Mouse (Mus musculus) limb, embryonic 13.5 days (tissue): ENCODE measurements at regions not wholly inside any gene's neighbourhood (a gene's known extent, or its start where the extent isn't known, plus 50 kb on each side); places are given as distances from the start of the nearest gene placed in this dataset.

Experiments
- ATAC-seq: fragments of 200-750 bp; cut with Nextera tagmentation; 2 replicates; pipeline ENCODE4 v1.8.0; 2017; ENCODE audit warnings: low read depth, moderate number of reproducible peaks, moderate TSS enrichment; ENCODE audit not compliant: low FRiP score
- H3K27ac ChIP-seq: fragments of 300-500 bp; sonication (generic); 2 replicates; pipeline ENCODE4 v1.5.1; 2015; ENCODE audit warnings: inconsistent platforms, mild to moderate bottlenecking, moderate library complexity
- H3K27me3 ChIP-seq: fragments of 300-500 bp; sonication (generic); 2 replicates; pipeline ENCODE4 v1.6.1; 2015; ENCODE audit warnings: mild to moderate bottlenecking, inconsistent platforms
- H3K36me3 ChIP-seq: fragments of 300-500 bp; sonication (generic); 2 replicates; pipeline ENCODE4 v1.6.1; 2015; ENCODE audit warnings: inconsistent platforms, mild to moderate bottlenecking, moderate library complexity
- H3K4me1 ChIP-seq: fragments of 300-500 bp; sonication (generic); 2 replicates; pipeline ENCODE4 v1.6.1; 2015; ENCODE audit warnings: inconsistent platforms
- H3K4me2 ChIP-seq: fragments of 300-500 bp; sonication (generic); replicated peaks from 2 replicates; pipeline ENCODE4 v1.6.1; 2015; ENCODE audit warnings: inconsistent platforms, mild to moderate bottlenecking, moderate library complexity
- H3K4me3 ChIP-seq: fragments of 300-500 bp; sonication (generic); 2 replicates; pipeline ENCODE4 v1.5.1; 2015; ENCODE audit warnings: moderate library complexity, mild to moderate bottlenecking, inconsistent platforms
- H3K9ac ChIP-seq: fragments of 300-500 bp; sonication (generic); 2 replicates; pipeline ENCODE4 v1.6.1; 2015; ENCODE audit warnings: mild to moderate bottlenecking, inconsistent platforms
- H3K9me3 ChIP-seq: fragments of 300-500 bp; sonication (generic); 2 replicates; pipeline ENCODE4 v1.6.1; 2016; ENCODE audit warnings: inconsistent platforms
- WGBS: fragments of 180-500 bp; shearing (Covaris S2); methylation state at CpG from one replicate; pipeline ENCODE4 v1.1.7; 2015; 5-methylcytosine and 5-hydroxymethylcytosine counted together

- Histone ChIP-seq H3K36me3 (no peaks in the 10 kb centered on the region), H3K9ac (no peak overlapping the region), H3K4me3 (no peak overlapping the region), H3K4me1 (peaks cover 6% of the 10 kb centered on the region; the same call in 1 of the 2 replicates), H3K4me2 (no peak overlapping the region), H3K27me3 (no peaks in the 10 kb centered on the region), H3K27ac (no peak overlapping the region), H3K9me3 (peaks cover 3% of the 10 kb centered on the region; the same call in 1 of the 2 replicates)
- no peak for ATAC-seq
- 87% methylated on average over 2 of the region's 2 CpGs for WGBS
Observed at GRCm38 (mm10) chr13:31318008-31318407, 237.9 kb upstream of the Foxq1 start.

- no peak for ATAC-seq
- no peaks in the 10 kb centered on the region for H3K36me3 ChIP-seq
- peaks cover 2% of the 10 kb centered on the region; the same call in 1 of the 2 replicates for H3K9me3 ChIP-seq
- no peaks in the 10 kb centered on the region for H3K27me3 ChIP-seq
- no peak overlapping the region for H3K4me3 ChIP-seq
- WGBS = 59% methylated on average over 2 of the region's 2 CpGs
- H3K27ac ChIP-seq = no peak overlapping the region
- H3K4me1 ChIP-seq = no peaks in the 10 kb centered on the region
- no peak overlapping the region for H3K9ac ChIP-seq
- H3K4me2 ChIP-seq = no peak overlapping the region
Observed at GRCm38 (mm10) chr13:31321411-31321810, 234.5 kb upstream of the Foxq1 start.

GRCm38 (mm10) chr13:31326269-31326851 lies 229.6 kb upstream of the Foxq1 start:
- WGBS = 20% methylated on average over 12 of the region's 12 CpGs
- no peaks in the 10 kb centered on the region for H3K36me3 ChIP-seq
- H3K27ac ChIP-seq = no peak overlapping the region
- H3K27me3 ChIP-seq = no peaks in the 10 kb centered on the region
- H3K9ac ChIP-seq = no peak overlapping the region
- no peak for ATAC-seq
- no peak overlapping the region for H3K4me2 ChIP-seq
- peaks cover 29% of the 10 kb centered on the region for H3K4me1 ChIP-seq
- no peak overlapping the region for H3K4me3 ChIP-seq
- H3K9me3 ChIP-seq = no peaks in the 10 kb centered on the region

GRCm38 (mm10) chr13:31327511-31327951 lies 228.4 kb upstream of the Foxq1 start:
- 70% methylated on average over 7 of the region's 7 CpGs for WGBS

GRCm38 (mm10) chr13:31328756-31329155 lies 227.2 kb upstream of the Foxq1 start:
- no peak overlapping the region for H3K27ac ChIP-seq
- H3K9ac ChIP-seq = no peak overlapping the region
- H3K4me2 ChIP-seq = no peak overlapping the region
- no peak for ATAC-seq
- H3K4me3 ChIP-seq = no peak overlapping the region
- H3K9me3 ChIP-seq = no peaks in the 10 kb centered on the region
- H3K4me1 ChIP-seq = peaks cover 29% of the 10 kb centered on the region
- no peaks in the 10 kb centered on the region for H3K36me3 ChIP-seq
- no peaks in the 10 kb centered on the region for H3K27me3 ChIP-seq
- 67% methylated on average over 8 of the region's 8 CpGs for WGBS

More at GRCm38 (mm10) chr13:31327511-31327951, 228.4 kb upstream of the Foxq1 start:
- Histone ChIP-seq H3K4me3 (no peak overlapping the region), H3K9me3 (no peaks in the 10 kb centered on the region), H3K4me2 (no peak overlapping the region), H3K27me3 (no peaks in the 10 kb centered on the region), H3K4me1 (peaks cover 29% of the 10 kb centered on the region), H3K36me3 (no peaks in the 10 kb centered on the region), H3K27ac (no peak overlapping the region), H3K9ac (no peak overlapping the region)
- ATAC-seq = no peak

- 36% methylated on average over 5 of the region's 5 CpGs for WGBS
- Histone ChIP-seq H3K9me3 (no peaks in the 10 kb centered on the region), H3K4me3 (no peak overlapping the region)
Observed at GRCm38 (mm10) chr13:31330731-31331130, 225.2 kb upstream of the Foxq1 start.

GRCm38 (mm10) chr13:31334981-31335380 lies 221.0 kb upstream of the Foxq1 start:
- WGBS = 98% methylated on average over 3 of the region's 3 CpGs
- Histone ChIP-seq H3K4me1 (peaks cover 11% of the 10 kb centered on the region), H3K27me3 (no peaks in the 10 kb centered on the region; the same call in 1 of the 2 replicates), H3K36me3 (no peaks in the 10 kb centered on the region), H3K4me2 (no peak overlapping the region), H3K27ac (no peak overlapping the region), H3K9ac (no peak overlapping the region), H3K9me3 (no peaks in the 10 kb centered on the region), H3K4me3 (no peak overlapping the region)
- ATAC-seq = no peak

More at GRCm38 (mm10) chr13:31330731-31331130, 225.2 kb upstream of the Foxq1 start:
- no peak overlapping the region for H3K4me2 ChIP-seq
- no peak overlapping the region for H3K9ac ChIP-seq
- H3K27ac ChIP-seq = no peak overlapping the region; the same call in 1 of the 2 replicates
- peaks cover 29% of the 10 kb centered on the region for H3K4me1 ChIP-seq
- ATAC-seq = no peak
- H3K36me3 ChIP-seq = no peaks in the 10 kb centered on the region
- H3K27me3 ChIP-seq = no peaks in the 10 kb centered on the region

GRCm38 (mm10) chr13:31337631-31338030 lies 218.3 kb upstream of the Foxq1 start:
- Histone ChIP-seq H3K27ac (no peak overlapping the region), H3K36me3 (no peaks in the 10 kb centered on the region), H3K9me3 (no peaks in the 10 kb centered on the region), H3K9ac (no peak overlapping the region), H3K4me3 (no peak overlapping the region), H3K27me3 (no peaks in the 10 kb centered on the region; the same call in 1 of the 2 replicates), H3K4me1 (no peaks in the 10 kb centered on the region), H3K4me2 (no peak overlapping the region)
- no peak for ATAC-seq
- WGBS = 18% methylated on average over 6 of the region's 6 CpGs

- Histone ChIP-seq H3K27ac (no peak overlapping the region), H3K4me3 (no peak overlapping the region), H3K9ac (no peak overlapping the region), H3K4me2 (no peak overlapping the region), H3K27me3 (no peaks in the 10 kb centered on the region; the same call in 1 of the 2 replicates), H3K36me3 (no peaks in the 10 kb centered on the region), H3K9me3 (no peaks in the 10 kb centered on the region), H3K4me1 (no peaks in the 10 kb centered on the region)
- 89% methylated on average over 7 of the region's 7 CpGs for WGBS
- ATAC-seq = no peak
Observed at GRCm38 (mm10) chr13:31339386-31339785, 216.5 kb upstream of the Foxq1 start.

GRCm38 (mm10) chr13:31339901-31340300 lies 216.0 kb upstream of the Foxq1 start:
- Histone ChIP-seq H3K27me3 (no peaks in the 10 kb centered on the region; the same call in 1 of the 2 replicates), H3K9ac (no peak overlapping the region), H3K4me3 (no peak overlapping the region), H3K4me2 (no peak overlapping the region), H3K27ac (no peak overlapping the region), H3K36me3 (no peaks in the 10 kb centered on the region), H3K4me1 (no peaks in the 10 kb centered on the region), H3K9me3 (0 out of 2 replicates have a peak, but pooled peaks cover under 1% of the 10 kb centered on the region)
- no peak for ATAC-seq
- WGBS = 80% methylated on average over 2 of the region's 2 CpGs

GRCm38 (mm10) chr13:31340363-31340948 lies 215.5 kb upstream of the Foxq1 start:
- H3K27ac ChIP-seq = no peak overlapping the region
- no peak overlapping the region for H3K9ac ChIP-seq
- no peak overlapping the region for H3K4me2 ChIP-seq
- no peaks in the 10 kb centered on the region; the same call in 1 of the 2 replicates for H3K27me3 ChIP-seq
- peaks cover 6% of the 10 kb centered on the region; the same call in 1 of the 2 replicates for H3K9me3 ChIP-seq
- no peak for ATAC-seq
- H3K36me3 ChIP-seq = no peaks in the 10 kb centered on the region
- H3K4me1 ChIP-seq = no peaks in the 10 kb centered on the region
- no peak overlapping the region for H3K4me3 ChIP-seq
- 75% methylated on average over 7 of the region's 7 CpGs for WGBS

GRCm38 (mm10) chr13:31341282-31342100 lies 214.4 kb upstream of the Foxq1 start:
- H3K9ac ChIP-seq = no peak overlapping the region
- H3K27me3 ChIP-seq = no peaks in the 10 kb centered on the region; the same call in 1 of the 2 replicates
- no peaks in the 10 kb centered on the region for H3K36me3 ChIP-seq
- ATAC-seq = no peak
- no peak overlapping the region for H3K4me3 ChIP-seq
- peaks cover 7% of the 10 kb centered on the region; the same call in 1 of the 2 replicates for H3K9me3 ChIP-seq
- H3K27ac ChIP-seq = no peak overlapping the region
- WGBS = 58% methylated on average over 15 of the region's 15 CpGs
- no peak overlapping the region for H3K4me2 ChIP-seq
- H3K4me1 ChIP-seq = no peaks in the 10 kb centered on the region
